Mouse (Mus musculus): ENCODE measurements at regions not wholly inside any gene's neighbourhood (a gene's known extent, or its start where the extent isn't known, plus 50 kb on each side); places are given as distances from the start of the nearest gene placed in this dataset.

GRCm38 (mm10) chr12:39757975-39758374 lies 279.9 kb downstream of the Arl4a start:
- no peak overlapping the region for H3K27ac ChIP-seq (ENCODE audit: control insufficient read depth, low read depth, low read length)
- no peak overlapping the region for H3K4me3 ChIP-seq (ENCODE audit: control insufficient read depth in 1 of 2, insufficient read depth in 1 of 2, low read depth in 2 of 2, low read length in 2 of 2)
- H3K79me2 ChIP-seq (ENCODE audit: control insufficient read depth, insufficient read depth, low read length, poor library complexity) = no peaks in the 10 kb centered on the region
- H3K9ac ChIP-seq (ENCODE audit: control insufficient read depth, low read depth, low read length, poor library complexity, severe bottlenecking) = no peak overlapping the region
- no peaks in the 10 kb centered on the region for H3K9me3 ChIP-seq (replicated peaks; ENCODE audit: insufficient read depth, low read length)
- no peaks in the 10 kb centered on the region; a peak in 1 of 4 replicates for H3K27me3 ChIP-seq (ENCODE audit: control insufficient read depth in 1 of 2, insufficient read depth in 2 of 2, low read length in 2 of 2)
- H3K4me1 ChIP-seq (ENCODE audit: control insufficient read depth in 1 of 2, insufficient read depth in 2 of 2, low read length in 2 of 2) = no peaks in the 10 kb centered on the region
- no peaks in the 10 kb centered on the region for H3K36me3 ChIP-seq (ENCODE audit: control insufficient read depth in 1 of 2, insufficient read depth in 2 of 2, low read length in 2 of 2)
- TF ChIP-seq SIN3A (IDR thresholded peaks at IDR 0.05; ENCODE audit: low read length) (no peak), ZNF384 (IDR thresholded peaks at IDR 0.05; ENCODE audit: low read depth, low read length) (no peak), ZKSCAN1 (IDR thresholded peaks at IDR 0.05; ENCODE audit: low read depth, low read length) (no peak), TBP (IDR thresholded peaks at IDR 0.05; ENCODE audit: low read depth, low read length) (no peak), BHLHE40 (IDR thresholded peaks at IDR 0.05; ENCODE audit: borderline replicate concordance, low read depth, low read length) (no peak), KAT2A (conservative IDR thresholded peaks at IDR 0.05; ENCODE audit: low read depth, low read length) (no peak), GABPA (IDR thresholded peaks at IDR 0.05; ENCODE audit: low read depth, low read length) (no peak), USF1 (IDR thresholded peaks at IDR 0.05; ENCODE audit: low read depth, low read length) (no peak), CHD2 (IDR thresholded peaks at IDR 0.05; ENCODE audit: low read length) (no peak), POLR2AphosphoS5 (IDR thresholded peaks at IDR 0.05; ENCODE audit: borderline replicate concordance, low read depth, low read length) (no peak), JUND (IDR thresholded peaks at IDR 0.05; ENCODE audit: low read depth, low read length) (no peak), MYB (IDR thresholded peaks at IDR 0.05; ENCODE audit: low read depth, low read length) (no peak), HCFC1 (IDR thresholded peaks at IDR 0.05; ENCODE audit: low read depth, low read length) (no peak), NRF1 (IDR thresholded peaks at IDR 0.05; ENCODE audit: insufficient read depth, low read depth, low read length, poor library complexity, severe bottlenecking) (no peak), RCOR1 (IDR thresholded peaks at IDR 0.05; ENCODE audit: low read depth, low read length) (no peak), MYC (IDR thresholded peaks at IDR 0.05; ENCODE audit: low read depth, low read length) (no peak), MAFK (IDR thresholded peaks at IDR 0.05; ENCODE audit: borderline replicate concordance, low read depth, low read length) (no peak), NELFE (IDR thresholded peaks at IDR 0.05; ENCODE audit: low read depth, low read length) (no peak), ZMIZ1 (IDR thresholded peaks at IDR 0.05; ENCODE audit: low read depth, low read length) (no peak), SMC3 (IDR thresholded peaks at IDR 0.05; ENCODE audit: low read depth, low read length) (no peak)
- DNase-seq (ENCODE audit: low read depth, low spot score) = no peak

GRCm38 (mm10) chr12:39751850-39752249 lies 286.0 kb downstream of the Arl4a start:
- H3K9me3 ChIP-seq (replicated peaks; ENCODE audit: insufficient read depth, low read length) = no peaks in the 10 kb centered on the region
- H3K4me1 ChIP-seq (ENCODE audit: control insufficient read depth in 1 of 2, insufficient read depth in 2 of 2, low read length in 2 of 2) = no peaks in the 10 kb centered on the region
- H3K27ac ChIP-seq (ENCODE audit: control insufficient read depth, low read depth, low read length) = no peak overlapping the region
- H3K79me2 ChIP-seq (ENCODE audit: control insufficient read depth, insufficient read depth, low read length, poor library complexity) = no peaks in the 10 kb centered on the region
- TF ChIP-seq ETS1 (IDR thresholded peaks at IDR 0.05; ENCODE audit: low read depth, low read length) (no peak), CTCF (IDR thresholded peaks at IDR 0.05 in 2 of 3, conservative IDR thresholded peaks at IDR 0.05 in 1 of 3; ENCODE audit: control insufficient read depth in 1 of 3, insufficient read depth in 1 of 3, low read depth in 2 of 3, low read length in 3 of 3, poor library complexity in 1 of 3, severe bottlenecking in 1 of 3) (no peak), NELFE (IDR thresholded peaks at IDR 0.05; ENCODE audit: low read depth, low read length) (no peak), NRF1 (IDR thresholded peaks at IDR 0.05; ENCODE audit: insufficient read depth, low read depth, low read length, poor library complexity, severe bottlenecking) (no peak), E2F4 (IDR thresholded peaks at IDR 0.05; ENCODE audit: borderline replicate concordance, low read depth, low read length) (no peak), HCFC1 (IDR thresholded peaks at IDR 0.05; ENCODE audit: low read depth, low read length) (no peak), JUND (IDR thresholded peaks at IDR 0.05; ENCODE audit: low read depth, low read length) (no peak), MEF2A (IDR thresholded peaks at IDR 0.05; ENCODE audit: extremely low read depth, insufficient replicate concordance, low read depth, low read length, poor library complexity, severe bottlenecking) (no peak), ELF1 (IDR thresholded peaks at IDR 0.05; ENCODE audit: low read depth, low read length) (no peak), UBTF (IDR thresholded peaks at IDR 0.05; ENCODE audit: borderline replicate concordance, insufficient read depth, low read depth, low read length) (no peak), MAFK (IDR thresholded peaks at IDR 0.05; ENCODE audit: borderline replicate concordance, low read depth, low read length) (no peak), MXI1 (IDR thresholded peaks at IDR 0.05; ENCODE audit: low read depth, low read length) (no peak), MAZ (IDR thresholded peaks at IDR 0.05; ENCODE audit: low read depth, low read length) (no peak), USF2 (IDR thresholded peaks at IDR 0.05; ENCODE audit: borderline replicate concordance in 1 of 2, insufficient read depth in 1 of 2, low read depth in 1 of 2, low read length in 2 of 2) (no peak), SMC3 (IDR thresholded peaks at IDR 0.05; ENCODE audit: low read depth, low read length) (no peak), BHLHE40 (IDR thresholded peaks at IDR 0.05; ENCODE audit: borderline replicate concordance, low read depth, low read length) (no peak)
- H3K4me3 ChIP-seq (ENCODE audit: control insufficient read depth in 1 of 2, insufficient read depth in 1 of 2, low read depth in 2 of 2, low read length in 2 of 2) = no peak overlapping the region
- no peak overlapping the region for H3K9ac ChIP-seq (ENCODE audit: control insufficient read depth, low read depth, low read length, poor library complexity, severe bottlenecking)
- H3K27me3 ChIP-seq (ENCODE audit: control insufficient read depth in 1 of 2, insufficient read depth in 2 of 2, low read length in 2 of 2) = no peaks in the 10 kb centered on the region
- no peak for DNase-seq (ENCODE audit: low read depth, low spot score)
- no peaks in the 10 kb centered on the region for H3K36me3 ChIP-seq (ENCODE audit: control insufficient read depth in 1 of 2, insufficient read depth in 2 of 2, low read length in 2 of 2)

Measured in MEL (cell line).